Mouse (Mus musculus) limb, embryonic 14.5 days (tissue): ENCODE results near the gene Gpr62. TPM values are rescaled to one million over a fixed set of nuclear protein-coding genes. Genes with fewer than 3 reads are reported as not detected.
A peak's percentile ranks its signal among the peaks of the same experiment; 100 is the strongest.

Experiments used
- ATAC-seq: fragments of 200-750 bp; cut with Nextera tagmentation; 2 replicates; pipeline ENCODE4 v1.8.0; 2017; ENCODE audit warnings: low read depth, moderate number of reproducible peaks, moderate TSS enrichment; ENCODE audit not compliant: low FRiP score
- DNase-seq: peaks from one replicate; pipeline ENCODE4 v3.0.0-alpha.2; 2015; ENCODE audit warnings: low spot score
- H3K27ac ChIP-seq: fragments of 300-500 bp; sonication (generic); replicated peaks from 2 replicates; pipeline ENCODE4 v1.5.1; 2014; ENCODE audit warnings: low read depth, mild to moderate bottlenecking, low read length, moderate library complexity, mixed read lengths
- H3K27me3 ChIP-seq: fragments of 300-500 bp; sonication (generic); 2 replicates; pipeline ENCODE4 v1.6.1; 2014; ENCODE audit warnings: low read length, mixed read lengths; ENCODE audit not compliant: control insufficient read depth, insufficient read depth
- H3K36me3 ChIP-seq: fragments of 300-500 bp; sonication (generic); 2 replicates; pipeline ENCODE4 v1.6.1; 2014; ENCODE audit warnings: mild to moderate bottlenecking, low read length, moderate library complexity, mixed read lengths; ENCODE audit not compliant: control insufficient read depth, insufficient read depth
- H3K4me1 ChIP-seq: fragments of 300-500 bp; sonication (generic); 2 replicates; pipeline ENCODE4 v1.6.1; 2014; ENCODE audit warnings: antibody characterized with exemption, low read length, mixed read lengths; ENCODE audit not compliant: control insufficient read depth, insufficient read depth
- H3K4me2 ChIP-seq: fragments of 300-500 bp; sonication (generic); replicated peaks from 2 replicates; pipeline ENCODE4 v1.6.1; 2014; ENCODE audit warnings: low read depth, mild to moderate bottlenecking, low read length, moderate library complexity; ENCODE audit not compliant: severe bottlenecking
- H3K4me3 ChIP-seq: fragments of 300-500 bp; sonication (generic); replicated peaks from 2 replicates; pipeline ENCODE4 v1.5.1; 2014; ENCODE audit warnings: low read length
- H3K9ac ChIP-seq: fragments of 300-500 bp; sonication (generic); 2 replicates; pipeline ENCODE4 v1.6.1; 2014; ENCODE audit warnings: mild to moderate bottlenecking, low read depth, low read length, moderate library complexity; ENCODE audit not compliant: severe bottlenecking
- H3K9me3 ChIP-seq: fragments of 300-500 bp; sonication (generic); 2 replicates; pipeline ENCODE4 v1.6.1; 2016; ENCODE audit warnings: low read length; ENCODE audit not compliant: control insufficient read depth
- POLR2A ChIP-seq: fragments of 200-500 bp; IDR thresholded peaks from 2 replicates; pipeline ENCODE4 v1.8.0; 2012; ENCODE audit warnings: inconsistent platforms, mild to moderate bottlenecking, moderate library complexity, borderline replicate concordance; ENCODE audit not compliant: insufficient read depth, insufficient read length; ENCODE audit errors: extremely low read depth
- WGBS: fragments of 180-500 bp; shearing (Covaris S2); extraction: QIAGEN DNeasy Blood & Tissue Kit; methylation state at CpG from one replicate; pipeline ENCODE4 v1.1.7; 2014; 5-methylcytosine and 5-hydroxymethylcytosine counted together
- polyA plus RNA-seq, 2 experiments: library from polyadenylated mRNA; depleted of rRNA in 1 of 2; stranded (reverse) in 1 of 2; unstranded in 1 of 2; fragments of >200 nt; fragmentation: Nextera tagmentation in 1 of 2; extraction: Ambion mirVana in 1 of 2; gene quantifications; 2 replicates each; pipeline versions ENCODE4 v1.2.1 to v1.2.3; 2012 to 2014

Gene Gpr62
- polyA plus RNA-seq, 2 experiments = 0.47 to 0.58 TPM

DNA sequence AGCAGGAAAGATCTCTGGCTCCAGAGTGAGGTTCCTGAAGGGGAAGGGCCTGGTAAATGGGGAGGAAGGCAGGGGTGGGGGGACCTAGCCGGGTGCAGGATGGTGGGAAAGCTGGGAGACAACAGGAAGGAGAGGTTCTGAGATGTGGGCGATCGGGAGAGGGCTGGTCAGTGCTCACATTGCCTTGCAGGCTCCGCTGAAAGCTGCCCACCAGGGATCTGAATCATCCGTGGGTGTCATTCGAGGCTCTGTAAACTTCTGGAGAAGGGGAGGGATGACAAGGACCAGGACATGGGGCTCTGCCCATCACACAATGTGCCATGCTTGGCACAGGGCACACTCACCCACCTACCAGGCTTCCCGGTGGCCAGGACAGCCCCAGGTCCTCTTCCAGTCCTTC lies 32.3 kb downstream of the Gpr62 start:
- H3K9ac ChIP-seq = no peak overlapping the region
- DNase-seq (no peak), ATAC-seq (no peak)
- TF ChIP-seq POLR2A = no peak
- H3K36me3 ChIP-seq = peaks cover 44% of the 10 kb centered on the region
- no peak overlapping the region for H3K4me3 ChIP-seq
- H3K27me3 ChIP-seq = no peaks in the 10 kb centered on the region
- H3K9me3 ChIP-seq = no peaks in the 10 kb centered on the region
- peaks cover 15% of the 10 kb centered on the region for H3K4me1 ChIP-seq
- 62% methylated on average over 6 of the region's 7 CpGs for WGBS
- H3K4me2 ChIP-seq = no peak overlapping the region
- H3K27ac ChIP-seq = no peak overlapping the region

DNA sequence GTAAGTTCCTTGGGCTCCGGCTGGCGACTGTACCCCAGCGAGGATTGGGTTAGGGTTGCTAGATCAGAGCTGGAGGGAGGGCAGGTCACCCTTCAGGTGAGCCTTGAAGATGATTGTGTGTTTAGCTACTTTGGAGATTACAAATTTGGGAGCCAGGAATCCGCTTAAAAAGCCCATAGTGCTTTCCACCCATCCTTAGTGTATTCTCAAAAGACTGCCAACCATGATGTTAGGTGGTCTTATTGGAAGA lies 35.8 kb downstream of the Gpr62 start:
- Histone ChIP-seq H3K9me3 (no peaks in the 10 kb centered on the region), H3K27ac (peak overlapping the region; percentile 97), H3K9ac (peak overlapping the region; percentile 96), H3K36me3 (peaks cover 42% of the 10 kb centered on the region), H3K4me3 (peak overlapping the region; percentile 91), H3K4me2 (peak overlapping the region; percentile 88), H3K4me1 (peaks cover 8% of the 10 kb centered on the region; the same call in 1 of the 2 replicates), H3K27me3 (no peaks in the 10 kb centered on the region)
- DNase-seq (no peak), ATAC-seq (no peak)
- no peak for TF ChIP-seq POLR2A
- WGBS = 1% methylated on average over 4 of the region's 4 CpGs

DNA sequence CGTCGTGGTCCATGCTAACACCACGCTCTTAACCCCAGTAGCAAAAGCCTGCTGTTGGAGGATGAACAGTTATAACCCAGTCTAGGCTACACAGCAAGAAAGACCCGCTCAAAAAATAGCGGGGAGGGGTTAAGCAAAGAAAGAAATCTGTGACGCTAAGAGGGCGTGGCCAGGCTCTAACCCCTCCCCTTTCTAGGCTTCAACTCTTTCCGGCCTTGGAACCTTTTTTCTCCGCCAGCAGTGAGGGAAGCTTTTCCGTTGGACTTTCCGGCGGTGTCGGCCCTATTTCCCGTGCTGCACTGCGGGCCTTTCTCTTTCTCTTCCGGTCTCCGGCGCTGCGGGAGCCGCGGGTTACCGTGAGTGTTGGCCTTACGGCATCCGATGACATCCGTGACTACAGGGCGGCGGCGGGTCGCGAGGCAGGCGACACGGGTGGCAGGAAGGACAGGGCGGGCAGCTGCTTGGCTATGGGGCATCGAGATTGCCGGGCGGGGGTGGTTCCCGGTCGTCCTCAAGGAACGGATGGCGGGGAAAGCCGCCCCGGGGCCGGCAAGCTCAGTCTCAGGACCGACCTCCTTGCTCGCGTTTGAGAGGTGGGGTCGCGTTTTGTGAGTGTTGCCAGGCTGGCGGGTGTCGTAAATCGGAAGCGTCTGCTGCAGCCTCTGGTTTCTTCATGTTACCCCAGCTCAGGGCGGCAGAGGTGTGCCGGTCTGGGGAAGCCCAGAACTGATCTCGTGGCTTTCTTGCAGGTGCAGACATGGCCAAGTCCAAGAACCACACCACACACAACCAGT lies 36.3 kb downstream of the Gpr62 start, which contains the start of gene Rpl29:
Gene Rpl29, plus strand, starts transcription at position 234 of the 794 bp plus-strand sequence.
- H3K4me2 ChIP-seq = peak within 1 kb of the TSS; percentile 88
- H3K9ac ChIP-seq = peak within 1 kb of the TSS; percentile 96
- peaks cover 39% of the 10 kb centered on the region for H3K36me3 ChIP-seq
- H3K9me3 ChIP-seq = no peaks in the 10 kb centered on the region
- H3K4me3 ChIP-seq = peak within 1 kb of the TSS; percentile 91
- peak within 1 kb of the TSS; percentile 97 for H3K27ac ChIP-seq
- ATAC-seq (peak; percentile 94), DNase-seq (peak; percentile 100)
- peaks cover 8% of the 10 kb centered on the region; the same call in 1 of the 2 replicates for H3K4me1 ChIP-seq
- no peaks in the 10 kb centered on the region for H3K27me3 ChIP-seq
- TF ChIP-seq POLR2A = peak; percentile 50; the same call in 1 of the 2 replicates
- under 1% methylated on average over 55 of the region's 55 CpGs for WGBS

DNA sequence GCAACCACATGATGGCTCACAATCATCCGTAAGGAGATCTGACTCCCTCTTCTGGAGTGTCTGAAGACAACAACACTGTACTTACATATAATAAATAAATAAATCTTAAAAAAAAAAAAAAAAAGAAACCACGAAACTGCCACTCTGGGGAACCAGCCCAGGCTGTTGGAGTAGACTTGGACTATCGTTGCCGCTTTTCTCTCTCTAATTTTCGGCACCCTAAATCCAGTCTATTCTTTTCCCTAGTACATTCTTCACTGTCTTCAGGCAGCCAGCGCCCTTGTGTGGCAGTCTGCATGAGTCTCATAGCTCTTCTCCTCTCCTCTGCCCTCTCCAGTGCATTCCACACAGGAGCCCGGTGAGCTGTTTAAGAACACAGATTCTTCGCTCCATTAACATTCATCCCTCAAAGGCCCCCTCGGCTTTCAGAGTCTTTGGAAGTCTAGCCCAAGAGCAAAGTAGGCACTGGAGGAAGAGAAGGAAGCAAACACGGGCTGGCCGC lies 37.0 kb downstream of the Gpr62 start:
- WGBS = 14% methylated on average over 11 of the region's 11 CpGs
- DNase-seq (no peak), ATAC-seq (peak; percentile 60)
- no peak for TF ChIP-seq POLR2A
- Histone ChIP-seq H3K4me3 (peak overlapping the region; percentile 91), H3K27ac (peak overlapping the region; percentile 97), H3K4me2 (peak overlapping the region; percentile 88), H3K27me3 (no peaks in the 10 kb centered on the region), H3K4me1 (peaks cover 8% of the 10 kb centered on the region; the same call in 1 of the 2 replicates), H3K36me3 (peaks cover 33% of the 10 kb centered on the region), H3K9ac (peak overlapping the region; percentile 61), H3K9me3 (no peaks in the 10 kb centered on the region)

DNA sequence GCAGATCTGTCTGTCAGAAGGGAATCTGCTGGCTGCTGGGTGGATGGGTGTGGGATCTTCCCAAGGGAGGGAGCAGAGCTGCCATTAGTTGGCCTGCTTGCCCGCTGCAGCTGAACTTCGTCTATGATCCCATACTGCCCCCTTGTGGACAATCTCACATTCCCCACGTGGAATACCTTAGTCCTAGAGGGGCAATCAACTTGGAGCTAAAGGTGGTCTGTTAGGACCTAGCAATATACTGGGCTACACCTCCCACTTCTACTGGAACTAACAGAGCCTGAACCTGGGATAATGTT lies 43.9 kb downstream of the Gpr62 start:
- Histone ChIP-seq H3K36me3 (no peaks in the 10 kb centered on the region), H3K9me3 (no peaks in the 10 kb centered on the region), H3K4me2 (peak overlapping the region; percentile 33), H3K4me1 (peaks cover 43% of the 10 kb centered on the region), H3K27ac (no peak overlapping the region), H3K4me3 (no peak overlapping the region), H3K9ac (no peak overlapping the region), H3K27me3 (no peaks in the 10 kb centered on the region)
- ATAC-seq (peak; percentile 69), DNase-seq (peak; percentile 93)
- no peak for TF ChIP-seq POLR2A
- WGBS = 0% methylated on average over 3 of the region's 3 CpGs
